Mouse (Mus musculus) gastrocnemius, postnatal 10 days (tissue): Measurements from ENCODE around the gene Hdac4. TPM values are rescaled to one million over a fixed set of nuclear protein-coding genes. Genes with fewer than 3 reads are reported as not detected.

ENCODE experiments used
- DNase-seq: peaks from one replicate; pipeline ENCODE4 v3.0.0; 2021; ENCODE audit warnings: mixed read lengths
- long read RNA-seq, 2 experiments: library from polyadenylated mRNA; stranded (forward); transcript quantifications; one replicate each; pipeline ENCODE4 v2.0.0; 2021
- total RNA-seq, 2 experiments: library from RNA; stranded (reverse); gene quantifications; 2 replicates each; pipeline ENCODE4 v1.2.3; 2021

Hdac4 gene
- 10 to 100 TPM; 54.9 to 60.0 TPM for total RNA-seq
- long read RNA-seq, experiment 1, partial matches to known transcripts = 13 of 44 reads
- long read RNA-seq, experiment 1, other reads (novel, unspliced or antisense) = 30 of 44 reads
- long read RNA-seq, experiment 2, partial matches to known transcripts = 24 of 55 reads
- long read RNA-seq, experiment 2, other reads (novel, unspliced or antisense) = 31 of 55 reads

DNA sequence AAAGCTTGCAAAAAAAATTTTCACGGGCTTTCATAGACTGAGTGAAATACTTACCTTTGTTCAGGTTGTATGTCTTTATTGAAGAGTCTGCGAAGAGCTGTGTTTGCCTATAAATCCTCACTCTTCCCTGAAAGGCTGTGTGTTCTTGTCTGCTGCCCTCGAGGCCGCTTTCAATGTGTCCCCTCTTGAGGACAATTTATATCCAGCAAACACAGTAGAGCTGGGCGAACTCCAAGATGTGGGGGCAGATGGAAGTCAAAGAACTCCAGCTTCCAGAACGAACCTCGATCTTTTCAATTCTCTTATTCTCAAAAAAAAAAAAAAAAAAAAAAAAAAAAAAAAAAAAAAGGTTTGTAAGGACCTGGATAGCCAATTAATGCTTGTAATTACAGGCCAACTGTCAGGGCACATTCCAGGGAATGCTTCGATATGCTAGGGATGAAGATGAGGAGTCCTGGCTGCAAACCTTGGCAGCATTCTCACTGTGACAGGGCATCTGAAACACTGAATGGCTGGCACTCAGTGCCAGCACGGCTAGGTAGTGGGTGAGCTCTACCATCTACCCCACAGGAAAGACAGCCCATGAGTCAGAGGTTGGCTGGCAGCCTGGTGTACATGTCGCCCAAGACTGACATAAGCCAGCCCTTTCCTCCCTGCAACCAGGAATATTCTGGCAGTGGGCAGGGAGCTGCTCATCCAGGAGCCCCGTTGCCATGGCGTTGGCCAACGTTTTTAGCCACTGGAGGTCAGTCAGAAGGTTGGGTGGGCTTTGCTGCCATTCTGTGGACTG, at the start of gene Hdac4:
Gene Hdac4, minus strand, starts transcription at position 340 of the 790 bp plus-strand sequence.
- peak; percentile 56 for DNase-seq

DNA sequence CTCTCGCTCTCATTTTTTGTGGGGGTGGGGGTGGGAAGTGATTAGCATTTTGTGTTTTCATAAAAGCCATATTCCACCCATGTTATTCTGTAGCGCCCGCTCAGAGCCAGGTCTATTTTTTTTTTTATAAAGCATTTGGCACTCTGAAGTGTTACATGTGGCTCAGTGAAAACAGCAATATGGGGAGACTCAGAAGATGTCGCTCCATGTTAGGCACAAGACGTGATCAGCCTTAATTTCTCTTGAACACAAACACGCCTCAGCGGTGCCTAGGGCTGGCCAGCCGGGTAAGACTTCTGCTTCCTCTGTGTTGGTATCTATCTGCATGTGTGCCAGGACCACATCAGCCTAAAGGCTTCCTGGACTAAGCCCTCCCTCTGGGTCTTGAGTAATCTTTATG, 48.0 kb upstream of the Hdac4 start:
- DNase-seq = no peak

DNA sequence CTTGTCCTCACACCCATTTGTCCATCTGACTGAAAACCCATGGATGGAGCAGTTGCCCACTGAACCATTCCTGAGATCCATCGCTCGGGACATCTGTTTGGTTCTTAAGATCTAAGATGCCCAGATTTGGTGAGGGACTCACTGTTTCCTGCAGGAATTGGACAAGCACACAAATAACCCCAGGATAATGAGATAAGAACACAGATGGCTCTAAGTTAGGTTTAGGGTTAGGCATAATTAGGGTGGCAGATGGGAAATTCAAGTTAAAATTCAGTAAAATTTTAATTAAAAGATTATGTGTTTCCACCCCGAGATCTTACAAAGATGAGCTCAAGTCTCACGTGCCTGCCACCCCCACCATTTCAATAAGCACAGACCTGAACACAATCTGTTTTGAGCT, 44.6 kb upstream of the Hdac4 start:
- DNase-seq = no peak

DNA sequence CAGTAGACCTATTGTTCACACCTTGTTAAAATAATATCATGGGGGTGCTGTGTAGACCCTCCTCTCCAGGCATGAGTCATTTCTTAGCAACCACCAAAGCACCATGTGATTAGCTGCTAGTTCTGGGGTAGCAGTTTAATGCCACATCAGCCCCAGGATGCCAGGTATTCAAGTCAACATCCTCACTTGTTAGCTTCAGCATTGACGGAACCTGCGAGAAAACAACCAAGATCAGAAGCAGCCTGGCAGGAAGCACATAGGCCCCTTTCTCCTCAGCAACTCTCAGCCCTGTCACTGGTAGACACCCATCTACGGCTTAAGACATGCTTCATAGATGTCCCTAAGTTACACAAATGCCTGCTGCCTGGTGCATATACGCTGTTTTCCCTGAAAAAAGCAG, 40.1 kb upstream of the Hdac4 start:
- no peak for DNase-seq

DNA sequence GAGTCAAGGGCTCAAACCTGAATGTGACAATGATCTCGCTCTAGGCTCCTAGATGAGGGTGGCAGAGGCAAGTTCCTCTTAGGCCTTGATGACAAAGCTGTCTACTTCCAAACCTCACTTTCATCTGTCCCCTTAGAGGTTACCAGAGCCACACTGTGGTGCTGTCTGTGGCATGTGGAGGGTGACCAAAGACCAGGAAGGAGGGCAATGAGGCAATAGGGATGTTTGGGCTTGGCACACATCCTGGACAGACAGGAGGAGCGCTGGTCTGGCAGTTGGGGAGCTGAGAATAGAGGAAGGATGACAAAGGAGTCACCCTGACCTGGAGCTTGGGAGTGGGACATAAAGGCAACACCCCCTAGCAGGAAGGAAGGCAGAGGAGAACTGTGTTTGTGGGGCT, 29.8 kb upstream of the Hdac4 start:
- DNase-seq = no peak

DNA sequence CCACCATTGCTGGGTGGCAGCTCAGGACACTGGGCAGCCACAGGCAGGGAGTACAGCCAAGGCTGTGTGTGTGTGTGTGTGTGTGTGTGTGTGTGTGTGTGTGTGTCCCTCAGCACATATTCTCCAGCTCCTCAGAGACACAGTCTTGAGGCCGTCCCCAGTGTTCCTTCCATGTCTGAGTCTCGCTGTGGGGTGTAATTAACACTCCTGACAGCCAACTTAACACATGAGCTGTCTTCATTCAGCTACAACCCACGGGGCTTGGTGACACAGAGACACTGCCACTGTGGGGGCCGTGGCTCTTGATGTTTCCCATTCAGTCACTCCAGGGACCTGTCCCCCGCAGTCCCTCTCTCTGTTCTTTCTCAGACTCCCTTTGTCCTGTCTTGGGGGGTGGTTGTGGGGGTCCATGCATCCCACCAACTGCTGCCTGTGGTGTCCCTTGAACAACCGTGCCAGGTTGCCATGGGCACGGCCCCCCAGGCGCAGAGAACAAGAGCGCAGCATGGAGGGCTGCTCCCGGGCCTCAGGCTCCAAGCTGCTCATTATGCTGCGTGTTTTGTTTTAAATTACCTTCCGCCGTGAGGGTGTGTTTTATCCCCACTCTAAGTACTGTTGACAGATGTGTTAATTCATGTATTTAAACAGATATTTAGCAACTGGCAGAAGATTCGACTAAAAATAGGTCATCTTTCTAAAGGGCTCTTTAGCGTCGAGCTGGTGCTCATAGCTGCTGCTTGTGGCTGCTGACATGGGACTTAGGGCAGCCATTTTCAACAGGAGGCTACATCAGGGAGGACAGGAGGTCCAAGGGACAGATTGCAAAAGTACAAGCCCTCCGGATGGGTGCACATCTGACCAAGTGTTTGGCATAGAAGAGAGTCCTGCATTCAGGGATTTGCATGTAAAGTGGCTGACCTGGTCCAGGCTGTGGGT, 28.7 kb upstream of the Hdac4 start:
- DNase-seq = no peak

DNA sequence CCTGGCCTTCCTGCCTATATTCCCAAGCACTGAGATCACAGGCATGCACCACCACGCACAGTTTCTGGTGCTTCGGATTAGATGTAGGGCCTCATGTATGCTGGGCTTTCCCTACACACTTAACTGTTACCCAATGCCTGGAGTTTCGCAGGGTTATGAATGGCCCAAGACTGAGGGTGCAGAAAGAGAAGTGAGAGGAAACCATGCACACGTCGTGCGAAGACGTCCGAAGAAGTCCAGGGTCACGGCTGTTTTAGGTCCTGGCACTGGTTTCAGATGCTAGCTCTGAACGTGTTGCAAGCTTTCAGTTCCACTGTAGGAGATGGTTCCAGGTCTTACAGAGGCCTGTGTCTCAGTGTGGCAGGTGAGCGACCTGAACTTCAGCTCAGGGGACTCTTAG, 21.2 kb upstream of the Hdac4 start:
- DNase-seq = no peak

DNA sequence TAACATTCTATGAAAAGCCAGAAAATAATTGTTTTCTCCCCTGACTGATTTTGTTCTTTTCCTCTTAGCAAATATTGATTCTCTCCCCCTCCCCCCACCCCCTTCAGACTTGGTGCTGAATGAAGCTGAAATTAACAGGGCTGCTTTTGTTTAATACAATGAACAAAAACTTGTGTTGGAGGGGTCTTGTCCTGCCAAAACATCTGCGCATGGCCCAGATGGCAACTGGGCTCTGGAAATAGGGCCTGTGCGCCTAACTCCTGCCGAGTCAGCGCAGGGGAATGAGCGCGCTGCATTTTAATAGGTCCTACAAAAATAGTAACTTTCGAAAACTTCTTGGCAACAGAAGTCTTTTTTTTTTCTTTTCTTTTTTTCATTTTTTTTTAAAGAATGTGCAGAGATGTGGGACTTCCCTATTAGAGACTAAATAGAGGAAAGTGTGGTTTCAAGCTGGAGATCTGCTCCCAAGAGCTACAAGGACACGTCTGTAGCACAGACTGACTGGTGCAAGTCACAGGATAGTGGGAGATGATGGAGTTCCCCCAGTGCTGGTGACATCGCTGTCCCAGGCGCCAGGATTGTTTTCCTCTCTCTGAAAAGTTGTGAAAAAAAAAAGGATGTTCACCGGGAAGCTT, 20.6 kb upstream of the Hdac4 start:
- no peak for DNase-seq

DNA sequence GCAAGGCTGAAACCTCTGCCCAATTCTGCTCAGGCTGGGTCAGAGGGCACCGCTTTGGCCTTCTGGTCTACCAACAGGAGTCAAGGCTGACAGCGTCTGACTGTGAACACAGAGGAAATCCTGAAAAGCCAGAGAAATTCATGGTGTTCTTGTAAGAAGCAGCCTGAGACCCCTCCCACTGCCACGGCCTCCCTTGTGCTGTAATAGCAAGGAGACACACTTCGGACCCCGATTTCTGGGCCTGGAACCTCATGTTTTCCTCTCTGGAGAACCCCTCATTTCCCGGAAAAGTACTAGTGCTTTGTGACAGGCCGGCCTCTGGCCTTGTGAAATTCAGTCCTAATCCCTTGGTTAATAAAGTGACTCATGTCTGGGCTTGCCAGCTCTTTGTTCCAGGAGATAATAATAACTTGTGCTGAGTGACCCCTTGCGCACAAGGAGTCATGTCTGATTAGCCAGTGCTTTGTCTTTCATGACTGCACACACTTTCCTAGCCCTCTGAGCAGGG, 19.7 kb upstream of the Hdac4 start:
- DNase-seq = no peak

DNA sequence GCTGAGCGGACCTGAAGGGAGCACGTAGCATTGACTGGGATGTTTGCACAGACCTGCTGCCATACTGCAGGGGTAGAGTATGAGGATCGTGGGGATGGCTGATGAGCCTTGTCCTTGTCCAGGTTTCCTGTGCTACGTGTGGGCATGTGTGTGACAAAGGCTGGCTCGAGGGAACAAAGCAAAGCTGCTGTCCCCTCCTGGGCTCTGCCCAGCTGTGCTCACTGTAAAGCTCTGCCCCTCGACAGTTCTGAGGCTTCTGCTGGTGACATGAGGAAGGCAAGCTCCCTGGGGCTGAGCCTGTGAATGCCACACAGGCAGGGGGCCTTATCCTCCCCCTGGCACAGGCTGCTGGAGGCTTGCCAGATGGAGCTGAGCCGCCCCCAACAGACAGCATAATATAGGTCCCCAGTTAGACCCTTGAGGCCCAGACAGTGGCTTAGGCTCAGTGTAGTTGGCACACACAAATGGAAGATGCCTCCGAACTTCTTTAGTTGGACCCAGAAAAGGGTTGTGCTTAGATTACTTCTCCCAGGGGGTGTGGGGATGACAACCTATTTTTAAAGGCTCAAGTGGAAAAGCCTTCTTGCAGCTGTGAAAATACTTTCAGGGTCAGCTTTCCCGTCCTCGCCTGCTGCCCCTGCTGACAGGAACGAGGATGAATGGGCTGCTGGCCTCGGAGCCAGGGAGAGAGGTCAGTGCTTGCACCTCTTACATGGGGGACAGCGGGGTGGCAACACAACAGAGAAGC, 16.7 kb upstream of the Hdac4 start:
- DNase-seq = peak; percentile 34

DNA sequence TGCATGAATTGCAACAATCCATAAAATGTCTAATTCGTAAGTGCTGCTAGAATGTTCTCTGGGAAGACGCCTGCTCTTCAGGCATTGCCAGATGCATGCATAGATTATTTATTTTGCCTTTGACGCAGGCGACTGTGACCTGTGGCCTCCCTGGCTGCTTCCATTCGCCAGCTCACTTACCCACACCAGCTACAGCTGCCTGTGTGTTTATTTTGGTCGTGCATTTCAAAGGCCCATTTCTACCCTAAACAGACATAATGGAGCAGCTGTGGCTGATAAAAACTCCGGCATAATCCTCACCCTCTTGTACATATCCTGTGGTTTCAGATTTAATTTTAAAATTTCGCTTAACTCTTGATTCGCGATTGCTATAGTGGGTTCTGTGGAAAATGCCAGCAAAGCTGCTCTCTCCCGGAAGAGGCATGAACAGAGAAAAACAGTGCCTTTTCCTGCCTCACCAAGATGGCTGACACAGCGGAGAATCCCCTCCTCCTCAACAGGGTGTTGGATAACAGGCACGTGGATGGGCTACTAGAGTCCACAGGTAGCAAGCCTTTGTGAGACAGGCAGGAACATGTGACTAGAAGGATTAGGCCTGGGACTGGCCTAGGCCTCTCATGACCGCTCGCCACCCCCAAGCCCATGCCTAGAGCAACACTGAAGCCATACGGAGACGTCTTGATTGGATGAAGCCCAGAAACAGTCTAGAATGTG, 7.3 kb upstream of the Hdac4 start:
- DNase-seq = no peak

DNA sequence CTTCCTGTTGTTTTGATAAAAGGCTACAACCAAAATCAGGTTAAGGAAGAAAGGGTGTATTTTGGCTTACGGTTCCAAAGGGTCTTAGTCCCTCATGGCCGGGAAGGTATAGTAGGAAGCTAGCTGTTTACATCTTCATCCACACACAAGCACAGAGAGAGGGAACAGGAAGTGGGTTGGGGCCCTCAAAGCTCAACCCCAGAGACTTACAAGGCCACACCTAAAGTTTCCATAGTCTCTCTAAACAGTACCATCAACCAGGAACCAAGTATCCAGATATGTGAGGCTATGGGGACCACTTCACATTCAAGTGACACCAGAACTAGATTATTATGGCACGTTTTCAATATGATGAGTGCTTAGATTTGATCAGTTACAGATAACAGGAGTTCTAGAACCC, 5.0 kb downstream of the Hdac4 start:
- no peak for DNase-seq

DNA sequence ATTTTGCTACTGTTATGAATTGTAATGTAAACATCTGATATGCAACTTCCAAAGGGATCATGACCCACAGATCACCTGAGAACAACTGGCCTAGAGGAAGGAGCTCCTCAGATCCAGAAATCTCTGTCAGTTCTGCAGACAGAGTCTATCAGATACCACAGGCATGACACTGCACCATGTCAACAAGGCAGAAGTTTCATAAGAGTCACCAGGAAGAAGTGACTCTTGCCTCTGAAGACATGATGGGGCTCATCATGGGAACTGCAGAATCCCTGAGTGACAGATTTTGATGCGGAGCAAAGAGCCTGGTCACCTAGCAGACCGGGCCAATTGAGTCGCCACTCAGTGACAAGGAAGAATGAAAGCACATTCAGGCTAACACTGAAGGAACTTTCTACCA, 8.4 kb downstream of the Hdac4 start:
- DNase-seq = no peak

DNA sequence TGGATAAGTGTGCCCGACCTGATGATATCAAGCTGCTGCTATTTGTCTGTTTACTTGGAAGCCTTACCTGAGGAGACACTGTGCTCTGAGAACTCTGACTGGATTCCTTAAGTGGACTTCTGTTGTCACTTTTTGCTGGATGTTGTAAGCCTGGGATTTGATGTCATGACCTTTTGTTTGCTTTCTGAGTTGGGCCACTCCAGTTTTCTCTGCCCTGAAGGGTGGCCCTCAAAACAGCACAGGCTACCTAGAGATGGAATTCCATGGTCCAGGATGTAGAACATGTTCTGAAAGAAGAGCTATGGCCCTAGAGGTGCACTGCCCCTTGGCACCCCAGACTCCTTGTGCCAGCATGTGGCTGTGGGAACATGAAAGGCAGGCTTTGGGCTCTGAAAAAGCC, 10.9 kb downstream of the Hdac4 start:
- no peak for DNase-seq

DNA sequence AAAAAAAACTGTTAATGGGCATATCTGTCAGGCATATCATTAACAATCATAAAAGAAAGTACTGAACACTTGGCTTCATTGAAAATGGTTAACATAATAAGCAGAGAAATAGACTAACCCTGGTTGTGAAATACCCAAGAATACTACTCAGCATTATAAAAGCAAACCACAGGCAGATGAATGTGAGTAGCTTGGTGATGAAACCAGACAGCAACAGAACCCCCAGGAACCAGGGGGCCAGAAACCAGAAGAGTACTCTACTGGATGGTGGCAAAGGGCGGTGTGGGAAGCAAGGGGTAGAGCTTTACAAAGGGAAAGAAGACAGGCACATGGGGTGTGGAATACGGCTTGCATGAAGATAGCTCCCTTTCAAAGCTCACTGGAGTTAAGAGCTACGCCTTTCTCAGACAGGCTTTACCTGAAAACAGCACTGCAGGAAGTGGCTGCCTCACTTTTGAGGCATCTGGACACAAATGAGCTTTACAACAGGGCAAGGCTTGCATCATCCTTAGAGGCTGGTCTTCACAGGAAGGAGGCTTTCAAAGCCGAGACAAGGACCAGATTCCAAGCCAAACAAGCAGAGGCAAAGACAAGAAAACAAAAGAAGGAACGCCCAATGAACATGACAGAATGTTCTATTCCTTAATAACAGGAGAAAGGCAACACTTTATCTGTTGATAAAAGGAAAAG, 12.3 kb downstream of the Hdac4 start:
- DNase-seq = no peak

DNA sequence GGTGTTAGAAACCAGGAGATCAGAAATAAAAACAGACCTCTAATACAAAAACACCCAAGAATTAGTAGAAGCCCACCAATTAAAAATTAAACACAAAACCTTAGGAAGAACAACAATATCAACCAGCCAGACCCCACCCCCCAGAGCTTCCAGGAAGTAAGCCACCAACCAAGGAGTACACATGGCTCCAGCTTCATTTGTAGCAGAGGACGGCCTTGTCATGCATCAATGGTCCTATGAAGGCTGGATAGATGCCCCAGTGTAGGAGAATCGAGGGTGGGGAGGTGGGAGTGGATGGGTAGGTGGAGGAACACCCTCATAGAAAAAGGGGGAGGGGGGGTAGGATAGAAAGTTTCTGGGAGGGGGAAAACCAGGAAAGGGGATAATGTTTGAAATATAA, 13.5 kb downstream of the Hdac4 start:
- DNase-seq = no peak

DNA sequence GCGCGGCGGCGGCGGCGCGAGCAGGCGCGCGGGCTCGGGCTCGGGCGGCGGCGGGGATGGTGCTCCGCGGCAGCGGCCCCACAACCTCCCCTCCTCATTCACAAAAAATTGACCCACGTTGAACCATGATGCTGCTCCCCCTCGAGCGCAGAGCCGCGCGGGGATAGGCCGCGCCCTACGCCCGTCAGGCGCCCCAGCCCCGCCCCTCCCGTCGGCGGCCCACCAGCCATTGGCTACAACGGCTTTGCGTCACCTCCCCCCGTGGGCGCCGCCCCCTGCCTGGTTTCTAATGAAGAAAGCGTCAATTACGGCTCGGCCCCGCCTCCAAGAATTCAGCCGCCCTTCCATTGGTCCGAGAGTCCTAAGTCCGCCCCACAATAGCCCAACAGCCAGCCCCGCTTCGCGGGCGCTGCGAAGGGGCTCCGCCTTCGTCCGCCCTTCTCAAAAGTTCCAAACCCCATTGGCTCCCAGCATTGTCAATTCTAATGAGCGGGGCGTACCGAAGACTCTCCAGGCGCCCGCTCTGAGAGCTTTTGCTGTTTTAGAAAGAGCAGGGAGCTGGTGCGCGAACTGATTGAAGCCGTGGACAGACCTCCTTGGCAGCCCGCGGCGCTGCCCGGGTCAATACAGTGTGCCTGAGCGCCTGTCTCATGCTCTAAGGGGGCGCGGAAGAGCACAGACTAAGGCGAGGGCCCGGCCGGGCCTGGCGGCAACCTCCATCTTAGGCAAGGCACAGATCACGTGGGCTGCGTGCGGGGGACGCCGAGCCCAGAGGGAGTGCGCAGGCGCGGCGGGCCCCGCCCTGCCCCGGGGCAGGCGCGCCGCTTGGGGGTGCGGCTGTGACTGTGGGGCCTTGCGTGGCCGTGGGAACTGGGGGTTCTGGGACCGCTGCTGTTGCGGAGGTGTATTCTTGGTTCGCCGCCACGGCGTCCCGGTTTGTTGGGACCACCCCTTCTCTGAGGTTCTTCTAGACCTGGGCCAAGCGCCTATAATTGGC, 15.1 kb downstream of the Hdac4 start:
- DNase-seq = peak; percentile 99

DNA sequence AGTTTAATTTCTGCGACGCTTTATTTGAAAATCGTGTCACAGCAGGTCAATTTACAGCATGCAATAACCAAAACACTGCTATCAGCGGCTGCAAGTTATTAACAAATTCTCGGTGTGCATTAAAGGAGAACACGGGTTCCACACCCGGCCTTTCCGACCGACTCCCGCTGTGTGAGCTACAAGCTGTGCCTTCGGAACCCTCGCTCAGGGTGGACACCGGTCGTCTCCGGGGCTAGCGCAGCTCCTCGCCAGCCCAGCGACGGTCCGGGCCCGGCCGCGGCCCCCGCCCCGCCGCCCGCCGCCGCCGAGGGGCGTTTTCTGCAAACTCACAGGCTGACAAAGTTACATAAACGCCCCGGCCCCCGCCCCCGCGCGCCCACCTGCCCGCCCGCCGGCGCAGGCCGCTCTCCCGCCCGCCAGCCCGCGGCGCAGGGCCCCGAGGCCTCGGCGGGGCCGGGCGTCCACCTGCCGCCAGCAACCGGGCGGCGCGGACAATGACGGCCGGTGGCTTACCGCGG, 16.0 kb downstream of the Hdac4 start:
- DNase-seq = peak; percentile 66

DNA sequence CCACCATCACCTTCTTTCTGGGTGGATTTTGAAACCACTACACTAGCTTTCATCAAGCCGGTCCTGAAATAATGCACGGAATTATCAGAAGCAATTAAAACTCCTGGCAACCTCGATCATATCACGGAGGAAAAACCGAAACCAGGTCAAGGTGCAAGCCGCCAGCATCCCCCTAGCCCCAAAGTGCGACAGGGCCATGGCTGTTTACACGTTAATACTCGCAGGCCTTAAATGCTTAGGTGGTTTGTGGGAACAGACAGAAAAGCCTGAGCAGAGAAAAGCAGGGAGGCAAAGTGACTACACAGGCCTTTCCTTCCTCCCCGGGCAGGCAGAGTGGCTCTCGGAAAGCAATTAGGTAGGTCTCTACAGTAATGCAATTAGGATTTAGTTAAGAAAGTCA, 16.4 kb downstream of the Hdac4 start:
- DNase-seq = peak; percentile 21
